Mouse (Mus musculus): ENCODE results near the gene Tmtc4. TPM values are rescaled to one million over a fixed set of nuclear protein-coding genes. Genes with fewer than 3 reads are reported as not detected.

Tmtc4 gene
- polyA plus RNA-seq (2014; fragmentation: Illumina TruSeq; extraction: RNeasy Lipid Tissue Mini Kit (QIAGEN cat#74804); ENCODE audit: insufficient read depth, low read depth, low replicate concordance), result 3.4 TPM

GRCm38 (mm10) chr14:122983226-122984215, at the start of gene Tmtc4:
TSS of gene Tmtc4 (minus strand) at chr14:122984035.

DNA sequence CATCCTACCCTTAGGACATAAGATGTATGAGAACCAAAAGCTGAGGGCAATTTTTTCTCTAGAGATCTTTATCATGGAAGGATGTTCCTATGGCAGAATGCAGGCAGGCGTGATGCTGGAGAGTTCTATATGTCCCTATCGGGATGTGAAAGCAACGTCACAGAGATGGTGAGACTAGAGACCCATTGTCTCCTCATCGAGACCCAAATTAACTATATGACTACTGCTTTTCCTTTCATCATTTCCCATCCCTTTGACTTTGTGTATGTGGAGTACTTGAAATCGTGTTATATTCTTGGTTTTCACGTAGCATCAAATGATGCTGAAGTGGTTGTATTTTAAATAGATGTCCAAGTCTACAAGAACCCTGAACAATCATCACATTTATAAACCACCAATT, 70.2 kb downstream of the Tmtc4 start, which contains the start of gene Ggact:
Gene Ggact (minus strand): TSS at position 101 of the 400 bp plus-strand sequence.

Other genes with a start within 250 kb of the Tmtc4 start
- 20.5 TPM for gene Ggact, start 70.3 kb downstream of the Tmtc4 start, polyA plus RNA-seq (2014; fragmentation: Illumina TruSeq; extraction: RNeasy Lipid Tissue Mini Kit (QIAGEN cat#74804); ENCODE audit: insufficient read depth, low read depth, low replicate concordance)